Mouse (Mus musculus) kidney, postnatal 0 days (tissue): ENCODE measurements around the gene Apbb1ip. TPM values are rescaled to one million over a fixed set of nuclear protein-coding genes. Genes with fewer than 3 reads are reported as not detected.
A peak's percentile ranks its signal among the peaks of the same experiment; 100 is the strongest.
"Not testable (repeated sequence)": the region's sequence is repeated elsewhere in the genome, so short reads cannot be mapped to it uniquely, and the experiment has no call there.

Source experiments
- ATAC-seq: fragments of 200-750 bp; cut with Nextera tagmentation; replicated peaks from 2 replicates; pipeline ENCODE4 v1.8.0; 2017; ENCODE audit warnings: low read depth, moderate number of reproducible peaks, moderate TSS enrichment, moderate library complexity; ENCODE audit not compliant: low FRiP score
- DNase-seq: peaks from one replicate; pipeline ENCODE4 v3.0.0-alpha.2; 2016; ENCODE audit warnings: low spot score
- H3K27ac ChIP-seq: fragments of 300-500 bp; sonication (generic); 2 replicates; pipeline ENCODE4 v1.5.1; 2014; ENCODE audit warnings: mild to moderate bottlenecking
- H3K27me3 ChIP-seq: fragments of 300-500 bp; sonication (generic); 2 replicates; pipeline ENCODE4 v1.6.1; 2014; ENCODE audit warnings: low read length, mixed read lengths; ENCODE audit not compliant: insufficient read depth
- H3K36me3 ChIP-seq: fragments of 300-500 bp; sonication (generic); 2 replicates; pipeline ENCODE4 v1.6.1; 2014; ENCODE audit warnings: low read length, mixed read lengths; ENCODE audit not compliant: insufficient read depth
- H3K4me1 ChIP-seq: fragments of 300-500 bp; sonication (generic); replicated peaks from 2 replicates; pipeline ENCODE4 v1.6.1; 2014; ENCODE audit warnings: antibody characterized with exemption, low read length, mixed read lengths; ENCODE audit not compliant: insufficient read depth
- H3K4me2 ChIP-seq: fragments of 300-500 bp; sonication (generic); 2 replicates; pipeline ENCODE4 v1.6.1; 2014; ENCODE audit warnings: mild to moderate bottlenecking, low read length, moderate library complexity, mixed read lengths
- H3K4me3 ChIP-seq: fragments of 300-500 bp; sonication (generic); replicated peaks from 2 replicates; pipeline ENCODE4 v1.5.1; 2014; ENCODE audit warnings: low read depth, low read length
- H3K9ac ChIP-seq: fragments of 300-500 bp; sonication (generic); 2 replicates; pipeline ENCODE4 v1.6.1; 2014; ENCODE audit warnings: low read depth, low read length
- H3K9me3 ChIP-seq: fragments of 300-500 bp; sonication (generic); replicated peaks from 2 replicates; pipeline ENCODE4 v1.6.1; 2016; ENCODE audit warnings: low read length, inconsistent platforms, mixed read lengths
- CTCF ChIP-seq: IDR thresholded peaks from 2 replicates; pipeline ENCODE4 v1.5.1; 2016; ENCODE audit warnings: antibody characterized with exemption, low read depth, mild to moderate bottlenecking, moderate library complexity
- whole genome bisulfite sequencing: fragments of 180-500 bp; shearing (Covaris S2); extraction: QIAGEN DNeasy Blood & Tissue Kit; methylation state at CpG from one replicate; pipeline ENCODE4 v1.1.7; 2014; 5-methylcytosine and 5-hydroxymethylcytosine counted together
- polyA plus RNA-seq: library from polyadenylated mRNA; unstranded; fragments of >200 nt; fragmentation: Nextera tagmentation; extraction: Ambion mirVana; gene quantifications from 2 replicates; pipeline ENCODE4 v1.2.1, GENCODE M21; 2015

Apbb1ip gene
- polyA plus RNA-seq, 1 experiment from 2014 or later = 2.9 TPM

DNA sequence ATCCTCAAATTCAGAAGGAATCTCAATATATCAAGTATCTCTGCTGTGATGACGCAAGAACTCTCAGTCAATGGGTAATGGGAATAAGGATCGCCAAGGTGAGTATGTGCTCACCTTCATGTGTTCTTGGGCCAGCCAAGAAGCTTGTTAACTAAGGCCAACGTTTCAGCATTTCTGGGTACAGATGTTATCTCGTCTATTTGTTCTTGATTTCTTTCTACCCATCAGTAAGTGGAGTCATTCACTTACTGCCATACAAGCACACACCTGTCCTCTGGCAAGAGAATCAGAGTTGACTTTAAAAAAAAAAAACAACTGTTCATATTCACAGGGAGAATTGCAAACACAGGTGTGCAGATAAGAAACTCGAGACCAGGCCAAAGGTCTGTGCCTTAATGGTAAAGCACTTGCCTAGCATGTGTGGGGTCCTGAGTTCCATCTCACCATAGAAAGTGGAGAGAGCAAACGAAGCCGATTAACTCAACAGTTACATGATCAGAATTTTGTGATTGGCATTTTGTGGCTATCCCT lies 93.1 kb downstream of the Apbb1ip start:
- no peaks in the 10 kb centered on the region for H3K4me1 ChIP-seq
- 72% methylated on average over 7 of the region's 7 CpGs for WGBS
- H3K36me3 ChIP-seq = no peaks in the 10 kb centered on the region
- H3K27me3 ChIP-seq = no peaks in the 10 kb centered on the region
- no peak overlapping the region for H3K9ac ChIP-seq
- ATAC-seq = no peak
- DNase-seq = no peak
- H3K27ac ChIP-seq = no peak overlapping the region
- no peak overlapping the region for H3K4me3 ChIP-seq
- no peak for TF ChIP-seq CTCF
- H3K9me3 ChIP-seq = no peaks in the 10 kb centered on the region
- H3K4me2 ChIP-seq = no peak overlapping the region

DNA sequence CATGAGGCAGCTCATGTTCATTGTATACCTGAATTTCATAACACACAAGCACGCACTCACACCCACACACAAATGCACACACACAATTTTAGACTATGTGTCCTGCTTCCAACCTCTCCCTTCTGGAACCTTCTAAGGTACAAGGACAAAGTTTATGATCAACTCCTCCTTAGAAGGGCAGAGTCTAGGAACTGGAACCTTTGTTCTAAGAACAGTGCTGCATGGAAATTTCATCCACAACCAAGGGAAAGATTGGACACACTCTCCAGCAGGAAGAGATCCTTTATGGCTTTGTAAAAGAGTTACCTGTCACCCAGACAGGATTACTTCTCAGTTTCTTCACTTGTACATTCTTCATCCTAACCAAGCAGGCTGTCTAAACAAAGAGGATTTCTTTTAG lies 99.3 kb downstream of the Apbb1ip start:
- TF ChIP-seq CTCF = no peak
- no peak for ATAC-seq
- WGBS = 83% methylated on average over 1 of the region's 1 CpGs

DNA sequence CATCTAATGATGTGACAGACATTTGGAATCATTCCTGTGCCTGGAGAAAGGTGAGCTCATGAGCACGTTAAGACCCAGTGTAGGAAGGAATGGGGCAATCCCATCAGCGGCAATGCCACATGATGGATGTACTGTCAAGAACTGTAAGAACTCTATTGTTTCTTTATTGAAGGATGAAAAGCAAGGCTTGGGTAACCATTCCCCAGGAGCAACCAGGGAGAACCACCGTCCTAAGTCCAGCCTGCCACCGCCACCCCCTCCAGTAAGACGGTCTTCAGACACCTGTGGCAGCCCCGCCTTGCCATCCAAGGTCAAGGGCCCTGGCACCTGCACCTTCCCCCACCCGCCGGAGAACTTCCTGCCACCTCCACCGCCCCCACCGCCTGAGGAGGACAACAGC lies 100.7 kb downstream of the Apbb1ip start:
- no peaks in the 10 kb centered on the region for H3K4me1 ChIP-seq
- WGBS = 46% methylated on average over 10 of the region's 10 CpGs

More for the DNA sequence above, 99.3 kb downstream of the Apbb1ip start:
- Histone ChIP-seq H3K27me3 (no peaks in the 10 kb centered on the region), H3K4me3 (no peak overlapping the region), H3K4me2 (no peak overlapping the region), H3K9ac (no peak overlapping the region), H3K27ac (no peak overlapping the region), H3K36me3 (no peaks in the 10 kb centered on the region), H3K4me1 (no peaks in the 10 kb centered on the region), H3K9me3 (no peaks in the 10 kb centered on the region)
- DNase-seq = no peak

GRCm38 (mm10) chr2:22876614-22877013 lies 102.7 kb downstream of the Apbb1ip start:
- no peak for ATAC-seq
- TF ChIP-seq CTCF = no peak
- H3K9me3 ChIP-seq = no peaks in the 10 kb centered on the region
- no peak for DNase-seq
- no peaks in the 10 kb centered on the region for H3K36me3 ChIP-seq
- no peak overlapping the region for H3K4me3 ChIP-seq
- WGBS = 86% methylated on average over 3 of the region's 3 CpGs
- H3K27me3 ChIP-seq = no peaks in the 10 kb centered on the region
- H3K27ac ChIP-seq = no peak overlapping the region
- H3K4me2 ChIP-seq = no peak overlapping the region
- H3K4me1 ChIP-seq = no peaks in the 10 kb centered on the region
- H3K9ac ChIP-seq = no peak overlapping the region

More for the DNA sequence above, 100.7 kb downstream of the Apbb1ip start:
- Histone ChIP-seq H3K36me3 (no peaks in the 10 kb centered on the region), H3K9me3 (no peaks in the 10 kb centered on the region), H3K4me3 (no peak overlapping the region), H3K27me3 (no peaks in the 10 kb centered on the region), H3K9ac (no peak overlapping the region), H3K4me2 (no peak overlapping the region), H3K27ac (no peak overlapping the region)
- ATAC-seq = peak; percentile 93
- no peak for TF ChIP-seq CTCF
- DNase-seq = no peak

- Histone ChIP-seq H3K4me1 (no peaks in the 10 kb centered on the region), H3K4me3 (no peak overlapping the region), H3K27ac (no peak overlapping the region), H3K4me2 (no peak overlapping the region), H3K36me3 (no peaks in the 10 kb centered on the region), H3K9me3 (no peaks in the 10 kb centered on the region), H3K27me3 (no peaks in the 10 kb centered on the region), H3K9ac (no peak overlapping the region)
- DNase-seq (no peak), ATAC-seq (no peak)
- WGBS = 23% methylated on average over 1 of the region's 1 CpGs
- no peak for TF ChIP-seq CTCF
These were observed 104.9 kb downstream of the Apbb1ip start for GRCm38 (mm10) chr2:22878781-22879180.

GRCm38 (mm10) chr2:22880726-22881125 lies 106.8 kb downstream of the Apbb1ip start:
- not testable (repeated sequence) for ATAC-seq, H3K4me2 ChIP-seq, H3K27me3 ChIP-seq, H3K27ac ChIP-seq, H3K4me1 ChIP-seq, H3K9me3 ChIP-seq, H3K36me3 ChIP-seq, H3K4me3 ChIP-seq, DNase-seq, H3K9ac ChIP-seq
- whole genome bisulfite sequencing = 81% methylated on average over 3 of the region's 3 CpGs

DNA sequence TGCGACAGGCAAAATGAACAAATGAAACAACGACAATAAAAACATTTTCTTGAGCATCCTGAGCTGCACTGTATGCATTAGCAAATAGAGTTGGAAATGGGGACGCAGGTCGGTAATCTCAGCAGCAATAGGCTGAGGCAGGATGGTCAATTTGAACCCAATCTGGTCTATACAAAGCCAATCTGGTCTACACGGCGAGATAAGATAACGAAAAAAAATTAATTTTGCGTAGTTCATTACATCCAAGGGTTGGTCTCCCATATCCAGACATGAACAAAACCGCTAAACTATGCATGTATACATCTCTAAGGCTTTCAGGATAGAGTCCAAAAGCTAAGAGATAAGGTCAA lies 121.0 kb downstream of the Apbb1ip start:
- Histone ChIP-seq H3K4me3 (peak overlapping the region; percentile 83), H3K9me3 (no peaks in the 10 kb centered on the region), H3K36me3 (no peaks in the 10 kb centered on the region), H3K9ac (peak overlapping the region; percentile 78), H3K4me1 (no peaks in the 10 kb centered on the region), H3K27ac (peak overlapping the region; percentile 77), H3K4me2 (peak overlapping the region; percentile 68), H3K27me3 (no peaks in the 10 kb centered on the region)
- 21% methylated on average over 9 of the region's 9 CpGs for WGBS
- no peak for TF ChIP-seq CTCF
- no peak for DNase-seq
- no peak for ATAC-seq
